Mouse (Mus musculus): ENCODE measurements at regions not wholly inside any gene's neighbourhood (a gene's known extent, or its start where the extent isn't known, plus 50 kb on each side); places are given as distances from the start of the nearest gene placed in this dataset.

- TF ChIP-seq CTCF (IDR thresholded peaks at IDR 0.05; ENCODE audit: borderline replicate concordance, insufficient read depth, low read depth, low read length): no peak
- TF ChIP-seq POLR2A (IDR thresholded peaks at IDR 0.05; ENCODE audit: borderline replicate concordance, insufficient read depth, low read length): no peak
These were observed 912.9 kb upstream of the Lrrc6 start for GRCm38 (mm10) chr15:67413581-67413980.
